Mouse (Mus musculus) midbrain, embryonic 13.5 days (tissue): ENCODE results near the gene Hook1. TPM values are rescaled to one million over a fixed set of nuclear protein-coding genes. Genes with fewer than 3 reads are reported as not detected.
"Not testable (repeated sequence)": the region's sequence is repeated elsewhere in the genome, so short reads cannot be mapped to it uniquely, and the experiment has no call there.

Source experiments
- ATAC-seq: fragments of 200-750 bp; cut with Nextera tagmentation; 2 replicates; pipeline ENCODE4 v1.8.0; 2017; ENCODE audit warnings: mild to moderate bottlenecking, moderate TSS enrichment, moderate library complexity
- H3K27ac ChIP-seq: fragments of 300-500 bp; sonication (generic); 2 replicates; pipeline ENCODE4 v1.5.1; 2015; ENCODE audit warnings: inconsistent platforms, mild to moderate bottlenecking, moderate library complexity
- H3K27me3 ChIP-seq: fragments of 300-500 bp; sonication (generic); 2 replicates; pipeline ENCODE4 v1.6.1; 2015; ENCODE audit warnings: mild to moderate bottlenecking, inconsistent platforms
- H3K36me3 ChIP-seq: fragments of 300-500 bp; sonication (generic); 2 replicates; pipeline ENCODE4 v1.6.1; 2015; ENCODE audit warnings: mild to moderate bottlenecking, inconsistent platforms
- H3K4me1 ChIP-seq: fragments of 300-500 bp; sonication (generic); replicated peaks from 2 replicates; pipeline ENCODE4 v1.6.1; 2015; ENCODE audit warnings: inconsistent platforms
- H3K4me2 ChIP-seq: fragments of 300-500 bp; sonication (generic); replicated peaks from 2 replicates; pipeline ENCODE4 v1.6.1; 2015; ENCODE audit warnings: moderate library complexity, mild to moderate bottlenecking, inconsistent platforms
- H3K4me3 ChIP-seq: fragments of 300-500 bp; sonication (generic); replicated peaks from 2 replicates; pipeline ENCODE4 v1.5.1; 2015; ENCODE audit warnings: mild to moderate bottlenecking, inconsistent platforms
- H3K9ac ChIP-seq: fragments of 300-500 bp; sonication (generic); replicated peaks from 2 replicates; pipeline ENCODE4 v1.6.1; 2015; ENCODE audit warnings: mild to moderate bottlenecking, inconsistent platforms
- H3K9me3 ChIP-seq: fragments of 300-500 bp; sonication (generic); 2 replicates; pipeline ENCODE4 v1.6.1; 2016; ENCODE audit warnings: mild to moderate bottlenecking, inconsistent platforms
- WGBS: fragments of 180-500 bp; shearing (Covaris S2); methylation state at CpG from one replicate; pipeline ENCODE4 v1.1.7; 2015; 5-methylcytosine and 5-hydroxymethylcytosine counted together
- polyA plus RNA-seq: library from polyadenylated mRNA; unstranded; fragments of >200 nt; fragmentation: Nextera tagmentation; extraction: Ambion mirVana; gene quantifications from 2 replicates; pipeline ENCODE4 v1.2.1, GENCODE M21; 2015

Hook1 gene
- polyA plus RNA-seq, 1 experiment from 2014 or later: 51.6 TPM

DNA sequence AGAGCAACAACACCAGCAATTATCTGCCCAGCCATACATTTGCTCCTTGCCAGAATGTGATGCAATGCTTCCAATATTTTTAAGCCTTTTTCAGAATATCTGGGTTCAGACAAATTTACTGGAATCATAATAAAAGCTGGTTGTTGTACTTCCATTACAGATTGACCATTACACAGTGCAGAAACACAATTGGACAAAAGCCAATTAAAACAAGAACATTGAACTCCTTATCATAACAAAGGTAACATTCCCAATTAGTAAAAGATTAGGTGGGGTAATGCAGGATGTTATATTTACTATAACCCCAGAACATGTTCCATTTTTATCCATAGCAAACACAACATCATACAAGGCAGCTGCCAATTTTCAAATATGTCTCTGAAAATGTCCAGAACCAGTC, 13.7 kb upstream of the Hook1 start:
- H3K4me1 ChIP-seq: no peaks in the 10 kb centered on the region
- H3K27ac ChIP-seq: no peak overlapping the region
- no peak overlapping the region for H3K9ac ChIP-seq
- no peak overlapping the region for H3K4me3 ChIP-seq
- no peaks in the 10 kb centered on the region for H3K36me3 ChIP-seq
- no peaks in the 10 kb centered on the region for H3K27me3 ChIP-seq
- no peak for ATAC-seq
- H3K4me2 ChIP-seq: no peak overlapping the region
- no peaks in the 10 kb centered on the region for H3K9me3 ChIP-seq

DNA sequence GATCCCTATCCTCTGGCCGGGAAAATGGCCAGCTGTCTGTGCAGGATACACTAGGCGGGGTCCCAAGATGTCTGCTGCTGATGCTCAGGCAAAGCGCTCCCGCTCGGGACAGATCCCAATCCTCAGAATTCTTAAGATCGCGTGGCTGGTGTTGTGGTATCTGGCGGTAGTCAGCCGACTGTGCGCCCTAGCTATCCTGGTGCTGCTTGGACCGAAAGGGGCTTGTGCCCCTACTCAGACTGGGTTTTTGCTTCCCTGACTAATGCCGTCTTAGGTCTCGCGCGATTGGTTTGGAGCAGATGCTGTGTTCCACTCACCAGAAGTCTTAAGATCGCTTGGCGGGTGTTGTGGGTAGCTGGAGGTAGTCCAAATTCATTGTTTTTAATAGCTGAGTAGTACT, 15.2 kb downstream of the Hook1 start:
- H3K36me3 ChIP-seq, H3K4me1 ChIP-seq, H3K27ac ChIP-seq, H3K9ac ChIP-seq, H3K9me3 ChIP-seq, H3K4me3 ChIP-seq, H3K4me2 ChIP-seq, ATAC-seq, H3K27me3 ChIP-seq: not testable (repeated sequence)
- WGBS: 96% methylated on average over 17 of the region's 17 CpGs

DNA sequence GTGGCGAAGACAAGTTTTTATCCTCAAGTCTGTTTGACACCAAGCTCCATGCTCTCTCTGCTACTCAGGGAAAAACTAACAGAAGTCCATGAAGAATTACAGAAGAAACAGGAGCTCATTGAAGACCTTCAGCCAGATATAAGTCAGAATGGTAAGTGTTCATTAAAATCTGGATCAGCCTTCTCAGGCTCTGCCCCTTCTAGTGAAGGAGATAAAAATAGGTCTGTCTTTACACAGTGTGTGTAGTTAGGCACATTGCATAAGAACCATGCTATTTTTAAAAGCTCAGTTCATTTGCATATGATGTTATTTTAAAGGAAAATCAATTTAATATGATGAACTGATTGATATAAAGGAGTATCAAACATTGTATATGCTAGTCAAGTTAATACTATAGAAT, 49.8 kb downstream of the Hook1 start:
- H3K36me3 ChIP-seq: peaks cover 32% of the 10 kb centered on the region
- ATAC-seq: no peak
- H3K4me3 ChIP-seq: no peak overlapping the region
- no peak overlapping the region for H3K27ac ChIP-seq
- no peak overlapping the region for H3K9ac ChIP-seq
- WGBS: 97% methylated on average over 1 of the region's 1 CpGs
- no peak overlapping the region for H3K4me2 ChIP-seq
- no peaks in the 10 kb centered on the region for H3K9me3 ChIP-seq
- no peaks in the 10 kb centered on the region for H3K4me1 ChIP-seq
- no peaks in the 10 kb centered on the region for H3K27me3 ChIP-seq

DNA sequence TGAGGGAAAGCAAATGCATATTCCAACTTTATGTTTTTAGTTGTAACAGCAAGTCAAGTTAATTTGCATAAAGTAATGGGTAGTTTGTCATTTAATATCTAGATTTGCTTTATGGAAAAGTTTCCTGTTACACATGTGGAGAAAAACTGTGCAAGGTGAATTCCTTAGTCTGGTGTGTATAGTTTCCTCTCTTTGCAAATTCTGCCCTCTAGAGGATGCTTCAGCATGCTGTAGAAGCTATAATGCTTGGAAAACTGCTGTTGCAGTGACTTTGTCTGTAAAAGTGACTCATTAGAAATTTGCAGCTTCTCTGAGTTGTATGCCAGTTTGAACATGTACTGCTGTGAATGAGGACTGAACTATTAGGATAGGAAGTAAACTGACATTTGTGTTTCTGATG, 55.8 kb downstream of the Hook1 start:
- no peaks in the 10 kb centered on the region for H3K4me1 ChIP-seq
- no peak for ATAC-seq
- H3K27me3 ChIP-seq: no peaks in the 10 kb centered on the region

DNA sequence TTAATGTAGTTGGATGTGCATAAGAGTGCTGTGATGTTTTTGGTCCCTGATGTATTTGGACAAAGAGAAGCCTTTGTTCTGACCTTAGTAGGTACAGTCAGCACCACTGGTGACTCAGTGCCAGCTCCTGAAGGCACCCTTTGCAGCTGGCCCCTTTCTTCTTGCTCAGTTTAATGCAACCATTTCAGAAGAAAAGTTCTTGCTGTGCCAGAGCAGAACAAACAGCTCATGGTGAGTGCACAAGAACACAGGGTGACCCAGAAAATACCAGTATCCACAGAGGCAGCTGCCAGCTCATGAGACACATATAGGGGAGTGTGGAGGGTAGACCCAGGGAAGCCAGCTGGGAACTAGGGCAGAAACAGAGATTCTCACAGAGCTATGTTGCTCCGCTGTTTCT, 61.4 kb downstream of the Hook1 start:
- Histone ChIP-seq H3K27ac (no peak overlapping the region), H3K36me3 (peaks cover 4% of the 10 kb centered on the region), H3K9me3 (no peaks in the 10 kb centered on the region), H3K4me2 (no peak overlapping the region), H3K9ac (no peak overlapping the region), H3K27me3 (no peaks in the 10 kb centered on the region), H3K4me3 (no peak overlapping the region), H3K4me1 (no peaks in the 10 kb centered on the region)
- 0 out of 2 replicates have a peak, but pooled peaks have one; percentile 43 for ATAC-seq
- WGBS: 97% methylated on average over 1 of the region's 1 CpGs

More for the DNA sequence above, 55.8 kb downstream of the Hook1 start:
- Histone ChIP-seq H3K4me2 (no peak overlapping the region), H3K36me3 (peaks cover 22% of the 10 kb centered on the region), H3K9ac (no peak overlapping the region), H3K9me3 (no peaks in the 10 kb centered on the region), H3K4me3 (no peak overlapping the region), H3K27ac (no peak overlapping the region)

DNA sequence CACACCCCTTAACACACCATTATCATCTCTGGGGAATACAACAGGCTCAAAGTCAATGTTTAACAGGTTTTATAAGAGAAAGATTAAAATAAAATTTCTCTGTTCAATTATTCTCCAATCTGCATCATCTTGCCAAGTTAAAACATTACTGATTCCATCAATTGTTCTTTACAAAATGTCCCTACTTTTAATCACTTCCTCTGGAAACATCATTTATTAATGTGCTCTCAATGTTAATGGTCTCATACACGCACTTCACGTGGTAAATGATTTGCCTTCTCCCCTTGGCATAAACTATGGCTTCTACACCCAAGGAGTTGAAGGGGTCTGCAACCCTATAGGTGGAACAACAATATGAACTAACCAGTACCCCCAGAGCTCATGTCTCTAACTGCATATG, 93.1 kb downstream of the Hook1 start:
- Histone ChIP-seq H3K27me3 (no peaks in the 10 kb centered on the region), H3K4me2 (no peak overlapping the region), H3K4me1 (no peaks in the 10 kb centered on the region), H3K4me3 (no peak overlapping the region), H3K27ac (no peak overlapping the region), H3K9me3 (no peaks in the 10 kb centered on the region; the same call in 1 of the 2 replicates), H3K36me3 (no peaks in the 10 kb centered on the region), H3K9ac (no peak overlapping the region)
- no peak for ATAC-seq
- WGBS: 99% methylated on average over 2 of the region's 2 CpGs

DNA sequence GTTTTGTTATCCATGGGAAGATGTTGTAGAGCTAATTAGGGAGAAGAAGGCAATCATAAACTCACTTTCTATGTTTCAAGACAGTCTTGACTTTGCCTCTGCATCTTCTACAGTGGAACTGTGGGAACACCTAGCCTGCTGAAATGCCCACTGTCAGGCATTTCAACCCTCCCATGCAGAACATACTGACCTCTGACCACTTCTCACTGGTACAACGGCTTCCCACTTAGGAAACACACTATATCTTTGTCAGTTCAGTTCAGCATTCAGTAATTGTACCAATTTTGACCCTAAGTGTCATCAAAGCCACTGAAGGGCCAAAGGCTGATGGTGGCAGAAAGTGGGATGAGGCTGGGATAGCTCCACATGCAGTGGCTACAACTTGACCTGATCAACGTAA, 95.0 kb downstream of the Hook1 start:
- no peaks in the 10 kb centered on the region for H3K36me3 ChIP-seq
- 87% methylated on average over 2 of the region's 2 CpGs for WGBS
- no peak overlapping the region for H3K4me2 ChIP-seq
- no peak for ATAC-seq
- no peak overlapping the region for H3K9ac ChIP-seq
- H3K4me1 ChIP-seq: no peaks in the 10 kb centered on the region
- H3K9me3 ChIP-seq: no peaks in the 10 kb centered on the region; the same call in 1 of the 2 replicates
- no peak overlapping the region for H3K4me3 ChIP-seq
- no peak overlapping the region for H3K27ac ChIP-seq
- no peaks in the 10 kb centered on the region for H3K27me3 ChIP-seq

Other genes with a start within 250 kb of the Hook1 start
- gene Cyp2j13, start 110.3 kb downstream of the Hook1 start, polyA plus RNA-seq: not detected in 2 replicates
- gene Cyp2j12, start 173.9 kb downstream of the Hook1 start, polyA plus RNA-seq: not detected in 2 replicates